Mouse (Mus musculus) cerebellum, postnatal 14 days (tissue): Measurements from ENCODE around the gene Prrt3.

Experiments used
- DNase-seq, 2 experiments: peaks; one replicate each; pipeline ENCODE4 v3.0.0; 2021; ENCODE audit warnings: mixed read lengths in 2 of 2

Prrt3 gene

DNA sequence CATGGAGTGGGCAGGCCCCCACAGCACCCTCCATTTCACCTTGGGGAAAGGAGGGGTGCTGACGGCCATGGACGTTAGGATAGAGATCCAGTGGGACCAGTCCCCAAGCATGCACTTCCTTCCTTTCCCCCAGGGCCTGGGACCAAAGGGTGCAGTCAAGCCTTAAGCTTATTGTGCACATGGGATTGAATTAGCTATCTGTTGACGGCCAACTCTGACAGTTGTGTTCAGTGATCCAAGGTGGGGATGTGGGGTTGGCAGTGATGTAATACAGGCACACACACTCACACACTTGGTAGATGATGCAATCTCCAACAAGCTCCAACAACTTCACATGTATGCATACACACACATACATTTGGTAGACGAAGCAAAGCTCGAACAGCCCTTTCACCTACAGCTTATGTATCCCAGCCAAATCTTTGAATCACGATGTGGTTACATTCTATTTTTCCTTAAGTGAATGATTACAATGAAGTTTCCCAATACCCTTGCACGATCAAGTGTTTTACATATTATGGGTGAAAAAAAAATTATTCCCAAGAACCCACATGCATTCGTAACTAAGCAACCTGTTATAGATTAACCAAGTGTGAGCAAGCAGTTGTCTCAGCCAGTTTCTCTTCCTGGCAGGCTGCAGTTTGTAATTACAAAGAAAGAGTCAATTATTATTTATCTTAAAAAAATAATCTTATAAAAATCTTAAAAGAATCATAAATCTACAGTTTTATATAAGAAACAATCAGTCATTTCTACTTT is 57.3 kb downstream of the Prrt3 start:
- DNase-seq, result no peak
